Comparison of ENCODE assay signal across 9 mouse cellular contexts in genomic region chr15:84212031-84212755, GRCm38 (mm10). TPM values are rescaled to one million over a fixed set of nuclear protein-coding genes. Genes with fewer than 3 reads are reported as not detected.
DNase-seq lines count a peak whose midpoint lies in the region; ATAC-seq and TF ChIP-seq lines count a peak whose summit lies in the region.
"Had no signal": no experiment of that assay in that cellular context is flagged by ENCODE, and none has a peak within 500 bp of the region (broad histone marks: within the 10 kb centered on the region; RNA-seq: fewer than 3 reads in every experiment).

No protein-coding gene starts in this region.

- in situ Hi-C loops in CH12.LX (cut with MboI; ENCODE audit: low pct_ligation_motif_present, low pct_unique_long_range_greater_than_20kb, low sequenced_read_pairs): no loop called here

- 0 out of 2 replicates have a peak overlapping the region, but pooled peaks have one; percentile 2 for H3K4me2 ChIP-seq in CH12.LX (ENCODE audit: insufficient read depth, low read depth, poor library complexity, severe bottlenecking)
- no peak overlapping the region for H3K4me2 ChIP-seq in forebrain, embryonic 12.5 days
- H3K4me2 ChIP-seq in lung, embryonic 15.5 days: no peak overlapping the region

- 39% methylated on average over 6 of the region's 6 CpGs for WGBS in forebrain, embryonic 12.5 days
- 47% methylated on average over 6 of the region's 6 CpGs for WGBS in lung, embryonic 15.5 days

- no peak for TF ChIP-seq EP300 in CH12.LX (IDR thresholded peaks at IDR 0.05; ENCODE audit: low read length)

- DNase-seq in CH12.LX (ENCODE audit: extremely low read depth): peak; percentile 83
- DNase-seq in c-Kit-positive CD71-negative TER-119-negative erythroid progenitor cells, embryonic 14.5 days (ENCODE audit: low read depth): peak; percentile 88
- DNase-seq in heart, postnatal 36 days: peak; percentile 89 to 95
- DNase-seq in layer of hippocampus, adult 8-10 months (ENCODE audit: low spot score in 2 of 2): peak; percentile 73 to 91
- DNase-seq in ovary, adult 18-20 months (ENCODE audit: low spot score): peak; percentile 57
- peak; percentile 89 for DNase-seq in thymus, postnatal 0 days (ENCODE audit: low spot score)

- H3K36me3 ChIP-seq in CH12.LX (replicated peaks in 1 of 2; ENCODE audit: control insufficient read depth in 1 of 2, insufficient read depth in 1 of 2, low read length in 1 of 2): peaks cover 52 to 75% of the 10 kb centered on the region in 2 experiments
- H3K36me3 ChIP-seq in forebrain, embryonic 12.5 days (replicated peaks): peaks cover 54% of the 10 kb centered on the region
- peaks cover 51% of the 10 kb centered on the region for H3K36me3 ChIP-seq in lung, embryonic 15.5 days

- peak; percentile 93 to 96 for TF ChIP-seq CTCF in CH12.LX (conservative IDR thresholded peaks at IDR 0.05 in 1 of 2, IDR thresholded peaks at IDR 0.05 in 1 of 2; ENCODE audit: low read depth in 2 of 2, low read length in 2 of 2)

- no peak overlapping the region for H3K4me3 ChIP-seq in CH12.LX (replicated peaks in 1 of 3; ENCODE audit: low read depth in 2 of 3, low read length in 2 of 3, poor library complexity in 1 of 3)
- H3K4me3 ChIP-seq in forebrain, embryonic 12.5 days (replicated peaks): no peak overlapping the region
- H3K4me3 ChIP-seq in lung, embryonic 15.5 days: no peak overlapping the region

- H3K27me3 ChIP-seq in CH12.LX (replicated peaks): no peaks in the 10 kb centered on the region
- H3K27me3 ChIP-seq in forebrain, embryonic 12.5 days: no peaks in the 10 kb centered on the region
- no peaks in the 10 kb centered on the region for H3K27me3 ChIP-seq in lung, embryonic 15.5 days

- peak overlapping the region; percentile 42 for H3K27ac ChIP-seq in CH12.LX (ENCODE audit: insufficient read depth, low read depth)
- no peak overlapping the region for H3K27ac ChIP-seq in forebrain, embryonic 12.5 days
- H3K27ac ChIP-seq in lung, embryonic 15.5 days: no peak overlapping the region
- H3K27ac ChIP-seq: macrophage had no signal

- no peaks in the 10 kb centered on the region for H3K79me2 ChIP-seq in CH12.LX (replicated peaks; ENCODE audit: control insufficient read depth, extremely low read depth, insufficient read depth, poor library complexity, severe bottlenecking)

- intact Hi-C loops in heart, postnatal 36 days (cut with DNase I): loop anchor here (1.0 to 10.0 kb wide), 5 partner anchors 48 to 419 kb away; no protein-coding TSS in a partner anchor

- TF ChIP-seq POLR2A in CH12.LX (IDR thresholded peaks at IDR 0.05; ENCODE audit: low read depth, low read length): no peak

- no peaks in the 10 kb centered on the region for H3K9me3 ChIP-seq in CH12.LX (replicated peaks; ENCODE audit: low read length)
- H3K9me3 ChIP-seq in forebrain, embryonic 12.5 days: no peaks in the 10 kb centered on the region
- no peaks in the 10 kb centered on the region for H3K9me3 ChIP-seq in lung, embryonic 15.5 days

- peak; percentile 94 for TF ChIP-seq RAD21 in CH12.LX (IDR thresholded peaks at IDR 0.05; ENCODE audit: low read depth, low read length)

- H3K9ac ChIP-seq in CH12.LX (ENCODE audit: insufficient read depth, low read depth): no peak overlapping the region
- H3K9ac ChIP-seq in forebrain, embryonic 12.5 days: no peak overlapping the region
- no peak overlapping the region for H3K9ac ChIP-seq in lung, embryonic 15.5 days

- ATAC-seq in forebrain, embryonic 12.5 days (ENCODE audit: low FRiP score): peak; percentile 71
- 0 out of 2 replicates have a peak, but pooled peaks have one; percentile 15 for ATAC-seq in lung, embryonic 15.5 days (ENCODE audit: borderline replicate concordance, extremely low read depth, low FRiP score, low TSS enrichment)

- peaks cover 18 to 41% of the 10 kb centered on the region in 2 experiments for H3K4me1 ChIP-seq in CH12.LX (ENCODE audit: control insufficient read depth in 1 of 2, insufficient read depth in 2 of 2)
- H3K4me1 ChIP-seq in forebrain, embryonic 12.5 days: peaks cover 20% of the 10 kb centered on the region
- no peaks in the 10 kb centered on the region; the same call in 1 of the 2 replicates for H3K4me1 ChIP-seq in lung, embryonic 15.5 days

- dilution Hi-C loops in CH12.LX (cut with MboI; ENCODE audit: extremely low pct_ligation_motif_present, extremely low pct_unique_long_range_greater_than_20kb, low sequenced_read_pairs): no loop called here

TF ChIP-seq in CH12.LX, 34 proteins besides CTCF, POLR2A, EP300 and RAD21:
- TF ChIP-seq SMC3 (IDR thresholded peaks at IDR 0.05; ENCODE audit: low read depth, low read length) (peak; percentile 88), ZC3H11A (IDR thresholded peaks at IDR 0.05; ENCODE audit: low read depth, low read length) (peak; percentile 9; the same call in 1 of the 2 replicates), MYC (IDR thresholded peaks at IDR 0.05; ENCODE audit: low read depth, low read length) (peak; percentile 16; the same call in 1 of the 2 replicates), RCOR1 (conservative IDR thresholded peaks at IDR 0.05; ENCODE audit: low read depth, low read length) (no peak)

RNA-seq across cellular contexts. Expression of gene Parvb, which starts 19.6 kb away (rescaled TPM):
- total RNA-seq in CH12.LX (2012; rRNA removed) (0.04 and 0.17 TPM in 2 replicates), CH12.LX (2014; rRNA removed) (not detected in 2 replicates)
- 2.3 and 4.2 TPM in 2 replicates for polyA plus RNA-seq in CH12.LX (2012; ENCODE audit: insufficient read length, low read depth)
- 2.0 and 2.4 TPM in 2 replicates for polyA plus RNA-seq in forebrain, embryonic 12.5 days (2016; fragmentation: Nextera tagmentation; extraction: Ambion mirVana)
- 100 to 1,000 TPM; 110 to 142 TPM for total RNA-seq in heart, postnatal 36 days (2021)
- total RNA-seq in layer of hippocampus, adult 8-10 months (2022): 10 to 100 TPM; 23.2 to 33.7 (median 26.9) TPM
- 4.6 and 5.2 TPM in 2 replicates for polyA plus RNA-seq in lung, embryonic 15.5 days (2015; fragmentation: Nextera tagmentation; extraction: Ambion mirVana)
- polyA plus RNA-seq in thymus, postnatal 0 days (2015; fragmentation: Nextera tagmentation; extraction: Ambion mirVana): 2.8 and 3.1 TPM in 2 replicates

RNA-seq across cellular contexts. Expression of gene Samm50, which starts 20.2 kb away (rescaled TPM):
- total RNA-seq in CH12.LX (2012; rRNA removed) (55.3 and 63.8 TPM in 2 replicates), CH12.LX (2014; rRNA removed) (79.3 and 85.9 TPM in 2 replicates)
- 132 and 135 TPM in 2 replicates for polyA plus RNA-seq in CH12.LX (2012; ENCODE audit: insufficient read length, low read depth)
- 94.9 and 95.9 TPM in 2 replicates for polyA plus RNA-seq in forebrain, embryonic 12.5 days (2016; fragmentation: Nextera tagmentation; extraction: Ambion mirVana)
- total RNA-seq in heart, postnatal 36 days (2021): 100 to 1,000 TPM; 270 to 286 TPM
- total RNA-seq in layer of hippocampus, adult 8-10 months (2022): 100 to 1,000 TPM; 102 to 107 (median 105) TPM
- 108 and 111 TPM in 2 replicates for polyA plus RNA-seq in lung, embryonic 15.5 days (2015; fragmentation: Nextera tagmentation; extraction: Ambion mirVana)
- polyA plus RNA-seq in thymus, postnatal 0 days (2015; fragmentation: Nextera tagmentation; extraction: Ambion mirVana): 127 and 128 TPM in 2 replicates

RNA-seq across cellular contexts. Expression of gene Pnpla3, which starts 44.6 kb away (rescaled TPM):
- total RNA-seq in CH12.LX (2012; rRNA removed): 1.1 and 3.2 TPM in 2 replicates
- 0.96 and 2.2 TPM in 2 replicates for total RNA-seq in CH12.LX (2014; rRNA removed)
- 0.41 TPM in 1 of 2 replicates, not detected in the other for polyA plus RNA-seq in CH12.LX (2012; ENCODE audit: insufficient read length, low read depth)
- 2.1 and 3.0 TPM in 2 replicates for polyA plus RNA-seq in forebrain, embryonic 12.5 days (2016; fragmentation: Nextera tagmentation; extraction: Ambion mirVana)
- 1 to 10 TPM; 1.9 to 2.9 TPM for total RNA-seq in heart, postnatal 36 days (2021)
- total RNA-seq in layer of hippocampus, adult 8-10 months (2022): 10 to 100 TPM in 2 of 4 experiments, 1 to 10 TPM in 2; 7.3 to 11.5 (median 9.4) TPM
- 0.16 and 0.30 TPM in 2 replicates for polyA plus RNA-seq in lung, embryonic 15.5 days (2015; fragmentation: Nextera tagmentation; extraction: Ambion mirVana)
- 1.3 and 2.1 TPM in 2 replicates for polyA plus RNA-seq in thymus, postnatal 0 days (2015; fragmentation: Nextera tagmentation; extraction: Ambion mirVana)
- polyA plus RNA-seq: macrophage had no signal
